23 mouse cellular contexts compared by ENCODE assay signal in genomic region chr10:12406338-12407110, GRCm38 (mm10).
DNase-seq lines count a peak whose midpoint lies in the region; ATAC-seq lines count a peak whose summit lies in the region.
"Had no signal": no experiment of that assay in that cellular context is flagged by ENCODE, and none has a peak within 500 bp of the region (broad histone marks: within the 10 kb centered on the region; RNA-seq: fewer than 3 reads in every experiment).

No protein-coding gene starts in this region.

- H3K4me1 ChIP-seq in kidney, embryonic 14.5 days (ENCODE audit: control insufficient read depth, insufficient read depth, low read length) = no peaks in the 10 kb centered on the region
- H3K4me1 ChIP-seq in kidney, embryonic 16.5 days (ENCODE audit: insufficient read depth, low read length) = peaks cover 6% of the 10 kb centered on the region; the same call in 1 of the 2 replicates
- H3K4me1 ChIP-seq: embryonic facial prominence, embryonic 13.5 days; embryonic facial prominence, embryonic 15.5 days; forebrain, embryonic 10.5 days; forebrain, embryonic 12.5 days had no signal

- H3K27ac ChIP-seq in kidney, embryonic 14.5 days (ENCODE audit: low read depth, low read length) = no peak overlapping the region
- no peak overlapping the region for H3K27ac ChIP-seq in kidney, embryonic 16.5 days (ENCODE audit: low read length)
- H3K27ac ChIP-seq: embryonic facial prominence, embryonic 13.5 days; embryonic facial prominence, embryonic 15.5 days; forebrain, embryonic 10.5 days; forebrain, embryonic 12.5 days had no signal

- no peak overlapping the region for H3K9ac ChIP-seq in kidney, embryonic 14.5 days (ENCODE audit: low read depth, low read length)
- H3K9ac ChIP-seq in kidney, embryonic 16.5 days (replicated peaks; ENCODE audit: low read length) = no peak overlapping the region
- H3K9ac ChIP-seq: embryonic facial prominence, embryonic 13.5 days; embryonic facial prominence, embryonic 15.5 days; forebrain, embryonic 12.5 days had no signal

- H3K36me3 ChIP-seq in kidney, embryonic 14.5 days (ENCODE audit: control insufficient read depth, insufficient read depth, low read length) = peaks cover 21% of the 10 kb centered on the region
- peaks cover 29% of the 10 kb centered on the region; the same call in 1 of the 2 replicates for H3K36me3 ChIP-seq in kidney, embryonic 16.5 days (ENCODE audit: insufficient read depth, low read length)
- H3K36me3 ChIP-seq: forebrain, embryonic 12.5 days had no signal

- H3K27me3 ChIP-seq in kidney, embryonic 14.5 days (ENCODE audit: control insufficient read depth, insufficient read depth, low read length) = no peaks in the 10 kb centered on the region
- no peaks in the 10 kb centered on the region for H3K27me3 ChIP-seq in kidney, embryonic 16.5 days (ENCODE audit: insufficient read depth, low read length)
- H3K27me3 ChIP-seq: embryonic facial prominence, embryonic 13.5 days; embryonic facial prominence, embryonic 15.5 days; forebrain, embryonic 12.5 days had no signal

- H3K4me2 ChIP-seq in kidney, embryonic 14.5 days (replicated peaks; ENCODE audit: low read depth, low read length) = no peak overlapping the region
- no peak overlapping the region for H3K4me2 ChIP-seq in kidney, embryonic 16.5 days (replicated peaks; ENCODE audit: low read depth, low read length)
- H3K4me2 ChIP-seq: embryonic facial prominence, embryonic 13.5 days; embryonic facial prominence, embryonic 15.5 days; forebrain, embryonic 12.5 days had no signal

- DNase-seq in kidney, postnatal 25 days = no peak
- no peak for DNase-seq in kidney, postnatal 36 days
- peak; percentile 2 for DNase-seq in 3134 (ENCODE audit: extremely low read depth, insufficient read length, low spot score)
- DNase-seq in left cerebral cortex, adult 18-20 months (ENCODE audit: low spot score in 2 of 2) = no peak
- DNase-seq: adrenal gland, adult 2 months; adrenal gland, postnatal 10 days; adrenal gland, postnatal 25 days; cerebellum, adult 11 months; cerebellum, adult 18-20 months; cerebellum, adult 8-10 months; cerebellum, adult 9-11 months; cerebellum, postnatal 14 days; cerebellum, postnatal 36 days; embryo, embryonic 11 days had no signal

- no peaks in the 10 kb centered on the region for H3K9me3 ChIP-seq in kidney, embryonic 14.5 days (ENCODE audit: control insufficient read depth, low read length)
- no peaks in the 10 kb centered on the region for H3K9me3 ChIP-seq in kidney, embryonic 16.5 days (ENCODE audit: low read length)
- H3K9me3 ChIP-seq: embryonic facial prominence, embryonic 13.5 days; embryonic facial prominence, embryonic 15.5 days; forebrain, embryonic 10.5 days; forebrain, embryonic 12.5 days had no signal

- WGBS in kidney, embryonic 14.5 days = 42% methylated on average over 12 of the region's 12 CpGs
- WGBS in kidney, embryonic 16.5 days = 37% methylated on average over 12 of the region's 12 CpGs

- no peak overlapping the region for H3K4me3 ChIP-seq in kidney, embryonic 14.5 days (ENCODE audit: low read length)
- no peak overlapping the region for H3K4me3 ChIP-seq in kidney, embryonic 16.5 days (ENCODE audit: low read length)
- H3K4me3 ChIP-seq: embryonic facial prominence, embryonic 13.5 days; embryonic facial prominence, embryonic 15.5 days; erythroblast, embryonic 14.5 days; forebrain, embryonic 10.5 days; forebrain, embryonic 12.5 days had no signal

- ATAC-seq in kidney, embryonic 14.5 days (ENCODE audit: low FRiP score, low TSS enrichment) = peak; percentile 73
- peak; percentile 65; the same call in 1 of the 2 replicates for ATAC-seq in kidney, embryonic 16.5 days (ENCODE audit: low FRiP score, low TSS enrichment)
- ATAC-seq: forebrain, embryonic 14.5 days; forebrain, embryonic 16.5 days had no signal
